Mouse (Mus musculus) erythroblast, embryonic 14.5 days (primary cell): ENCODE data around the gene Gm49369.

Experiments
- GATA1 ChIP-seq: IDR thresholded peaks from 2 replicates; pipeline ENCODE4 v1.6.1; 2012; ENCODE audit warnings: low read length, inconsistent platforms, mixed read lengths
- TAL1 ChIP-seq: IDR thresholded peaks from 3 replicates; pipeline ENCODE4 v1.6.1; 2012; ENCODE audit warnings: low read length, inconsistent platforms, mixed read lengths

DNA sequence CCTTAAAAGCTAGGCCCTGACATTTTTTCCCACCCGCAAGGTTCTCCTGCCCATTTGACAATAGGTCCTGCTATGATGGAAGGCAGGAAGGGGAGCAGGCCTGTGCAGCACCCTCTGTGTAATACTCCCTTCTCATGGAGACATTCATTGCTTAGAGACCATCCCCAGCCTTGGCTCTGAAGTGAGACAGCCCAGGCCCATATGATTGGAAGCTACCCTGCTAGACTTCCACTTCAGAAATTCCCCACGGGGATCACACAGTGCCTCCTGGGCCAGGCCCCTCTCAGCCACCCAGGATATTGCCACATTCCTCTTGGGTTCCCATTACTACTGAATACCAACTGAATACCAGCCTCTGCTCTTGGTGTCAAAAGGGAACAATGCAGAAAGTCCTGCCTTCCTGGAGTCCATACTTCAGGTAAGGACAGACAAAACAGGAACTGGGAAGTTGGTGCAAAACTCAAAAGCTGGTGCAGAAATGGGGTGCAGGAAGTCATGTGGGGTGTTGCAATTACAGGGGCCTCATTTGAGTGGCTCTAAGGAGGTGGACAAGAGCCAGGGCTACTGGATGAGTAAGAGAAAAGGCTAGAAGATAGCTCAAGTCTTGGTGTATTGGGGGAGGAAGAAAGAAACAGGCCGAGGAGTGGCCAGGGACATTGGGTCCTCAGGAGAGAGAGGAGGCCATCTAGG lies 7.6 kb upstream of the Gm49369 start:
- no peak for TF ChIP-seq TAL1
- TF ChIP-seq GATA1, result no peak
